Mouse (Mus musculus) limb, embryonic 10.5 days (tissue): ENCODE data around the gene Ago1. TPM values are rescaled to one million over a fixed set of nuclear protein-coding genes. Genes with fewer than 3 reads are reported as not detected.

ENCODE experiments used
- DNase-seq: peaks from one replicate; pipeline ENCODE4 v3.0.0-alpha.2; 2017; ENCODE audit warnings: low spot score
- H3K27ac ChIP-seq: fragments of 300-500 bp; sonication (generic); 2 replicates; pipeline ENCODE4 v1.5.1; 2016; ENCODE audit warnings: mild to moderate bottlenecking
- H3K27me3 ChIP-seq: fragments of 300-500 bp; sonication (generic); 2 replicates; pipeline ENCODE4 v1.6.1; 2016; ENCODE audit warnings: low read depth, mild to moderate bottlenecking; ENCODE audit not compliant: poor library complexity, severe bottlenecking
- H3K36me3 ChIP-seq: fragments of 300-500 bp; sonication (generic); 2 replicates; pipeline ENCODE4 v1.6.1; 2016; ENCODE audit warnings: mild to moderate bottlenecking, moderate library complexity
- H3K4me1 ChIP-seq: fragments of 300-500 bp; sonication (generic); 2 replicates; pipeline ENCODE4 v1.6.1; 2016
- H3K4me3 ChIP-seq: fragments of 300-500 bp; sonication (generic); 2 replicates; pipeline ENCODE4 v1.5.1; 2016; ENCODE audit warnings: mild to moderate bottlenecking, moderate library complexity
- H3K9me3 ChIP-seq: fragments of 300-500 bp; sonication (generic); replicated peaks from 2 replicates; pipeline ENCODE4 v1.6.1; 2016; ENCODE audit warnings: mild to moderate bottlenecking
- WGBS: fragments of 180-500 bp; shearing (Covaris S2); methylation state at CpG from one replicate; pipeline ENCODE4 v1.1.7; 2016; 5-methylcytosine and 5-hydroxymethylcytosine counted together
- polyA plus RNA-seq: library from polyadenylated mRNA; unstranded; fragments of >200 nt; fragmentation: Nextera tagmentation; extraction: Ambion mirVana; gene quantifications from 2 replicates; pipeline ENCODE4 v1.2.1, GENCODE M21; 2016

Ago1 gene
- polyA plus RNA-seq, 1 experiment from 2014 or later: 5.9 TPM

DNA sequence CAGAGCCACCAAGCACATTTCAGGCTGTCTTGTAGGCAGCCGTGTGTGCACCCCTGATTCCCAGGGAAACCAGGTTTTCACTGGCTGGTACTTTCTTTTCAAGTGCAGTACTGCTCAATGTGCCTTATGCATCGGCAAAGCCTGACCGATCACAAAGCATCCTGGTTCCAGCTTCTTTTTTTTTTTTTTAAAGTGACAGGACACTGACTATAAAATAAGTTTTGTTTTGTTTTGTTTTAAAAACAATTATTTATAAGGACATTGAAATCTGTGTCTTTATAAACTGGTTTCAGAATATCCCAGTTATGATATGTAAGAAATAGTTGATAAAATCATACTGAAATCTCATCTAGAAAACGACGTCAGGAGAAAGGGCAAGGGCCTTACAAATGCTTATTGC, 23.6 kb upstream of the Ago1 start:
- H3K27me3 ChIP-seq: no peaks in the 10 kb centered on the region
- no peak overlapping the region for H3K27ac ChIP-seq
- DNase-seq: no peak
- H3K4me1 ChIP-seq: no peaks in the 10 kb centered on the region
- H3K9me3 ChIP-seq: no peaks in the 10 kb centered on the region
- WGBS: 74% methylated on average over 5 of the region's 5 CpGs
- no peaks in the 10 kb centered on the region for H3K36me3 ChIP-seq
- H3K4me3 ChIP-seq: no peak overlapping the region

DNA sequence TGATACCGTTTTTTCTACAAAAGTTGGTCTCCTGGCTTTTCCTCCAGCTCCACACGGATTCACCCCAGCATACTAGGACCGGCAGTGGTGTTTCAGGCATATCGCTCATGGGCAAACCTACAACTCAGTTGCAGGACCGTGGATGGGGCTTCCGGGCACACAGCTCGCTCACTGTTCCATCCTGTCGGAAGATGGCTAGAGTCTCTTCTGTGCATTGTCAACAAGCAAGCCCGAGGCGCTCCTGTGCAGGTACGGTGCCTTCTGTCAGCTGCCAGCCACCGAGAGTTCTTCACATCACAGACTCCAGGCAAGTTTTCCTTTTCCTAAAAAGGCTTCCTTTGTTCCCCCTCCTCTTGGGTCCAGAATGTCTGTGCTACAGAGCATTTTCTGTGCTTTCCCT, 22.3 kb upstream of the Ago1 start:
- no peak overlapping the region for H3K4me3 ChIP-seq
- no peaks in the 10 kb centered on the region for H3K27me3 ChIP-seq
- no peak for DNase-seq
- no peaks in the 10 kb centered on the region for H3K36me3 ChIP-seq
- WGBS: 82% methylated on average over 12 of the region's 12 CpGs
- no peak overlapping the region for H3K27ac ChIP-seq
- no peaks in the 10 kb centered on the region for H3K9me3 ChIP-seq
- no peaks in the 10 kb centered on the region for H3K4me1 ChIP-seq

- Histone ChIP-seq H3K27me3 (no peaks in the 10 kb centered on the region), H3K9me3 (no peaks in the 10 kb centered on the region), H3K36me3 (no peaks in the 10 kb centered on the region), H3K27ac (no peak overlapping the region), H3K4me1 (no peaks in the 10 kb centered on the region), H3K4me3 (no peak overlapping the region)
- 90% methylated on average over 5 of the region's 5 CpGs for WGBS
- DNase-seq: no peak
Measured at GRCm38 (mm10) chr4:126489811-126490210, 21.4 kb upstream of the Ago1 start.

GRCm38 (mm10) chr4:126486217-126486616, 17.8 kb upstream of the Ago1 start:
- DNase-seq: no peak
- Histone ChIP-seq H3K4me1 (no peaks in the 10 kb centered on the region), H3K4me3 (no peak overlapping the region), H3K9me3 (no peaks in the 10 kb centered on the region), H3K36me3 (no peaks in the 10 kb centered on the region), H3K27me3 (no peaks in the 10 kb centered on the region), H3K27ac (no peak overlapping the region)
- 84% methylated on average over 1 of the region's 1 CpGs for WGBS

DNA sequence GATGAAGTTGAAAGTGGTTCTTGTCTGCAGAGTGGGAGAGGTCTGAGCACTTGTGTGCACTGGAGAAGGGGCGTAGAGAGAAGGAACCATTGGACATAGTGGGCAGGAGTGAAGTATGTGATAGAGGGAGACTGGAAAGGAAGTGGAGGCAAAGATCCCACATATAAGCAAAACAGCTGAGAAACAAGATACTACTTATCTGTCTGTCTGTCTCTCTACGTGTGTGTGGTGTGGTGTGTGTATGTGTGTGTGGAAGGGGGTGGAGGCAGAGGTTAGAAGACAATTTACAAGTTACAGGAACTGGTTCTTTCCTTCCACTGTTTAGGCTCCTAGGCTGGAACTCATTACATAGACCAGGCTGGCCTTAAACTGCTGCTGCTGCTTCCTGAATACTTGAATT, 16.7 kb upstream of the Ago1 start:
- 78% methylated on average over 2 of the region's 2 CpGs for WGBS
- no peaks in the 10 kb centered on the region for H3K4me1 ChIP-seq
- no peak for DNase-seq
- no peaks in the 10 kb centered on the region for H3K9me3 ChIP-seq
- H3K27ac ChIP-seq: no peak overlapping the region
- H3K36me3 ChIP-seq: no peaks in the 10 kb centered on the region
- no peaks in the 10 kb centered on the region for H3K27me3 ChIP-seq
- no peak overlapping the region for H3K4me3 ChIP-seq

- no peak for DNase-seq
- Histone ChIP-seq H3K27ac (no peak overlapping the region), H3K4me1 (no peaks in the 10 kb centered on the region), H3K4me3 (no peak overlapping the region), H3K27me3 (no peaks in the 10 kb centered on the region), H3K36me3 (no peaks in the 10 kb centered on the region), H3K9me3 (no peaks in the 10 kb centered on the region)
- 91% methylated on average over 3 of the region's 3 CpGs for WGBS
Measured at GRCm38 (mm10) chr4:126483874-126484273, 15.5 kb upstream of the Ago1 start.

GRCm38 (mm10) chr4:126482951-126483350, 14.6 kb upstream of the Ago1 start:
- Histone ChIP-seq H3K9me3 (no peaks in the 10 kb centered on the region), H3K4me3 (no peak overlapping the region), H3K27me3 (no peaks in the 10 kb centered on the region), H3K36me3 (no peaks in the 10 kb centered on the region), H3K4me1 (no peaks in the 10 kb centered on the region), H3K27ac (no peak overlapping the region)
- WGBS: 85% methylated on average over 12 of the region's 12 CpGs
- DNase-seq: no peak

- Histone ChIP-seq H3K4me1 (no peaks in the 10 kb centered on the region), H3K9me3 (no peaks in the 10 kb centered on the region), H3K27ac (no peak overlapping the region), H3K27me3 (no peaks in the 10 kb centered on the region), H3K36me3 (no peaks in the 10 kb centered on the region), H3K4me3 (no peak overlapping the region)
- 93% methylated on average over 5 of the region's 5 CpGs for WGBS
- no peak for DNase-seq
Measured at GRCm38 (mm10) chr4:126481461-126481860, 13.1 kb upstream of the Ago1 start.

- no peaks in the 10 kb centered on the region for H3K4me1 ChIP-seq
- no peak overlapping the region for H3K27ac ChIP-seq
- H3K4me3 ChIP-seq: no peak overlapping the region
- no peaks in the 10 kb centered on the region for H3K27me3 ChIP-seq
- no peak for DNase-seq
- H3K36me3 ChIP-seq: no peaks in the 10 kb centered on the region
- no peaks in the 10 kb centered on the region for H3K9me3 ChIP-seq
- 53% methylated on average over 3 of the region's 3 CpGs for WGBS
Measured at GRCm38 (mm10) chr4:126480288-126480687, 11.9 kb upstream of the Ago1 start.

GRCm38 (mm10) chr4:126473031-126473430, 4.6 kb upstream of the Ago1 start:
- DNase-seq: peak; percentile 40
- Histone ChIP-seq H3K27me3 (no peaks in the 10 kb centered on the region), H3K4me3 (no peak overlapping the region), H3K36me3 (no peaks in the 10 kb centered on the region), H3K4me1 (peaks cover 8% of the 10 kb centered on the region), H3K27ac (no peak overlapping the region), H3K9me3 (no peaks in the 10 kb centered on the region)
- WGBS: 45% methylated on average over 5 of the region's 5 CpGs

GRCm38 (mm10) chr4:126469334-126469733, 951 bp upstream of the Ago1 start:
- peaks cover 43% of the 10 kb centered on the region for H3K4me1 ChIP-seq
- H3K9me3 ChIP-seq: no peaks in the 10 kb centered on the region
- no peak overlapping the region for H3K4me3 ChIP-seq
- no peak overlapping the region for H3K27ac ChIP-seq
- H3K27me3 ChIP-seq: no peaks in the 10 kb centered on the region
- no peaks in the 10 kb centered on the region for H3K36me3 ChIP-seq
- 79% methylated on average over 1 of the region's 1 CpGs for WGBS
- DNase-seq: no peak

DNA sequence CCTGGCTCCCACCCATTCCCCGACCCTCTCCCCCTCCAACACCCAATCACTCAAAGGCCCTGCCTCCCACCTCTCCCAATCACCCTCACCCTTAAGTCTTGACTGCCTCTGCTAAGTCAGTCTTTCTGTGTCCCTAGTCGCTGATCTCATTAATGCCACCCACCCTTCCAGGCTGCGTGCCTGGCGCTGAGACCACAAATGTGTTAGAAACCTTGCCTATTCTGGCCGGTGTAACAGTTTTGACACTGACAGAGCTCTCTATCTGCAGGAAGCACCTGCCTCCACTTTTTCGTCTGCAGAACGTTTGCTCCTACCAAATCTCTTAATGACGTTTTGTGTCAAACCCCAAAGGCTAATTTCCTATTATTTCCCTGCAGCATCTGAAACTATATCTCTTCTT, 542 bp upstream of the Ago1 start:
- no peaks in the 10 kb centered on the region for H3K36me3 ChIP-seq
- H3K27me3 ChIP-seq: no peaks in the 10 kb centered on the region
- peaks cover 46% of the 10 kb centered on the region for H3K4me1 ChIP-seq
- DNase-seq: no peak
- WGBS: 10% methylated on average over 8 of the region's 8 CpGs
- peak overlapping the region; percentile 95 for H3K27ac ChIP-seq
- H3K9me3 ChIP-seq: no peaks in the 10 kb centered on the region
- peak overlapping the region; percentile 79 for H3K4me3 ChIP-seq

DNA sequence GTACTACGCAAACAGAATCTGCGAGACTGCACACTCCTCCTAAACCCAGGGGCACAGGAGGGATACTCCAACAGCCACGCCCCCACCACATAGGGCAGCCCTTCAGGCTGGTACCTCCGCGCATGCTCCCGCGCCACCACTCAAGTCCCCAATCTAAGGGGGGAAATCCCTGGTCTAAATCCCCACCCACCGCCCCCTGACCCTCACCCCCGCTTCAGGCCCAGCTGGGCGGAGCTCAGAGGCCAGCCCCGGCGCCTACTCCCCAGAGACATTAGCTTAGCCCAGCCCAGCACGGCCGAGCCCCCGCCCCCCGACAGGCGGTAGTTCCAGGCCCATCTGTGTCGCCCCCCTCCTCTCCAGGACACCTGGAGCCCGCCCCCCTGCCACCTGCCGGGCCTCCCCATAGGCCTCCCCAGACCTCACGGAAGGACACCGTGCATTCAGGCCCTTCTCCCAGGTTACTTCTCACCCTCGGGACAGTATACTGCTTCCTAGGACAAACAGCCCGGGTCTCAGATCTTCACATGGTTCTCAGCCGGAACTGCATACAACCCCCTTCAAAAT, 580 bp downstream of the Ago1 start:
- WGBS: 2% methylated on average over 25 of the region's 25 CpGs
- Histone ChIP-seq H3K9me3 (no peaks in the 10 kb centered on the region), H3K4me1 (peaks cover 46% of the 10 kb centered on the region), H3K27me3 (no peaks in the 10 kb centered on the region), H3K36me3 (no peaks in the 10 kb centered on the region), H3K27ac (peak overlapping the region; percentile 95), H3K4me3 (peak overlapping the region; percentile 79)
- DNase-seq: peak; percentile 87

- no peaks in the 10 kb centered on the region for H3K27me3 ChIP-seq
- H3K36me3 ChIP-seq: 0 out of 2 replicates have a peak, but pooled peaks cover 3% of the 10 kb centered on the region
- H3K9me3 ChIP-seq: no peaks in the 10 kb centered on the region
- H3K4me1 ChIP-seq: peaks cover 46% of the 10 kb centered on the region
- WGBS: 29% methylated on average over 8 of the region's 8 CpGs
- peak overlapping the region; percentile 9; the same call in 1 of the 2 replicates for H3K4me3 ChIP-seq
- H3K27ac ChIP-seq: no peak overlapping the region
- DNase-seq: no peak
Measured at GRCm38 (mm10) chr4:126466251-126466750, 2.1 kb downstream of the Ago1 start.
